Mouse (Mus musculus): ENCODE measurements around the gene Gm17364. TPM values are rescaled to one million over a fixed set of nuclear protein-coding genes. Genes with fewer than 3 reads are reported as not detected.

Gm17364 gene
- polyA plus RNA-seq (2012; rRNA removed), result not detected in 2 replicates

DNA sequence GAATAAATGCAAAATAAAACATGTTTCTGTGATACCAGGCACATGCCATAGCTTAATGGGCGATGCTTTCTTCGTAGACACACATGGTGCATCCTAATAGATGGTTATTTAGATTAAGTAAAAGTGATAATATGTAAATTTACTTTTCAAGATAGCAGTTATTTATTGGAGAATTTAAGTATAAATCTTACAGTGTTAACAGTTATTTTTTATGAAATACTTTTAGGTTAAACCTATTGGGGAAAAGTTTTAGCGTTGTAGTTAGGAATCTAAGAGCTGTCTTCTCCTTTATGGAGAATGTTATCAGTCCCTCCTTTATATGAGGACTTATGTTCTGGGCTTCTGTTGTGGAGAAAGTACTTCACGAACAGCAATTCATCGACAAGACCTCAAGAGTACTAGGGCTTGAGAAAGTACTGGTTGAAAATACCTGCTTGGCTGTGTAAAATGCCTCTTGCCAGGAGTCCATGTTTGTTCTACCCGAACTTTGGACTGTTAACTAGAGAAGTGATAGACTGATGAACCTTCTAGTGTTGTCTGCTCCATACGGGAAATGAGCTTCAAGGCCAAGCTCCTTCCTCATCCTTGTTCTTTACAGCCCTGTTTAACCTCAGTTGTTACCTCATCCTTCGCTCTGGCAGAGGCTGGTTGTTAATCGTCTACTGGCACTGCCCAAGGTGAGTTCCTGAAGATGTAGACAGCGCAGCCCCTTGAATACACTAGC is at the start of gene Gm17364:
TSS of gene Gm17364 (minus strand) at position 51 of the 724 bp plus-strand sequence.
- TF ChIP-seq POLR2A (IDR thresholded peaks at IDR 0.05; ENCODE audit: control insufficient read depth, extremely low read depth, insufficient read depth, low read length, poor library complexity) (no peak), CTCF (IDR thresholded peaks at IDR 0.05; ENCODE audit: borderline replicate concordance, control insufficient read depth, extremely low read depth, insufficient read depth, low read length, poor library complexity) (no peak)
- Histone ChIP-seq H3K4me3 (ENCODE audit: control insufficient read depth, insufficient read depth, low read length) (no peak within 1 kb of the TSS), H3K27ac (ENCODE audit: control insufficient read depth, insufficient read depth, low read length) (no peak within 1 kb of the TSS), H3K4me1 (replicated peaks; ENCODE audit: control insufficient read depth, insufficient read depth, low read length) (no peaks in the 10 kb centered on the region), H3K27me3 (ENCODE audit: control insufficient read depth, insufficient read depth, low read length) (no peaks in the 10 kb centered on the region), H3K36me3 (ENCODE audit: control insufficient read depth, insufficient read depth, low read length) (0 out of 2 replicates have a peak, but pooled peaks cover 5% of the 10 kb centered on the region)
- 97% methylated on average over 10 of the region's 10 CpGs for WGBS
- DNase-seq, result no peak

DNA sequence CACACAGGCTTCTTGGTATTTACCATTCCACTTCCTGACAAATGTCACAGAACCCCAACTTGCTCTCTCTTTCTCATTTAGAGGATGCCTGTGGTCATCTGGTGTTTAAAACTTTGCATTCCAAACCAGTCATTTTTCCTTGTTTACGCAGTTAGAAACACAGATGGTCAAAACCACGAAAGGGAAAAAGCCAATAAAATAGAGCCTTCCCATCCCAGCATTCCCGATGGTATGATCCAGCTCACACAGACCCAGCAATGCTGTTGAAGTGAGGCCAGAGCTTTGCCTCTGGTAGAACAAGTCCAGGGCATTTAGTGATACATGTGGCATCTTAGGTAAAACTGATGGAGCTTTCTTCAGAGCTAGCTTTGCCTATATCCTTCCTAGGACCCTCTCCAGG is 47.7 kb upstream of the Gm17364 start:
- H3K27ac ChIP-seq (ENCODE audit: control insufficient read depth, insufficient read depth, low read length), result no peak overlapping the region
- peaks cover 17% of the 10 kb centered on the region for H3K36me3 ChIP-seq (ENCODE audit: control insufficient read depth, insufficient read depth, low read length)
- 88% methylated on average over 3 of the region's 3 CpGs for whole genome bisulfite sequencing
- DNase-seq, result no peak
- no peak overlapping the region for H3K4me3 ChIP-seq (ENCODE audit: control insufficient read depth, insufficient read depth, low read length)
- no peaks in the 10 kb centered on the region for H3K27me3 ChIP-seq (ENCODE audit: control insufficient read depth, insufficient read depth, low read length)
- no peaks in the 10 kb centered on the region for H3K4me1 ChIP-seq (replicated peaks; ENCODE audit: control insufficient read depth, insufficient read depth, low read length)
- TF ChIP-seq CTCF (IDR thresholded peaks at IDR 0.05; ENCODE audit: borderline replicate concordance, control insufficient read depth, extremely low read depth, insufficient read depth, low read length, poor library complexity), result no peak
- no peak for TF ChIP-seq POLR2A (IDR thresholded peaks at IDR 0.05; ENCODE audit: control insufficient read depth, extremely low read depth, insufficient read depth, low read length, poor library complexity)

DNA sequence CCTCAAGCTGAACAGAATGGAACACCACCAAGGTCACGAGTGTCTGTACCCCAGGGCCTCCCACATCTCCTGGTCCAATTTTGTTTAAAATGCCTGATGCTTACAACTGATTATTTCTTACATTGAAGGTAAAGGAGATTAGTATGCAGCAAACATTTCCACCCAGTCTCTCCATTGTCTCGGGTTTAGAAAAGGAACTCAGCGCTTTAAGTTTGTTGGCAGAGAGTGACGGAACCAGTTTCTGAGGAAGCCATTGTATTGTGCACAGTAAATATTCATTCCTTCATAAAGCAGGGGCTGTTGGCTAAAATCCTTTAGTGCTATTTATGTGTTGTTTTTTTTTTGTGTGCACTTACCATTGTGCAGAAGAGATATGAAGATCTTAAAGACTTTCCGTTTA is 47.0 kb upstream of the Gm17364 start:
- Histone ChIP-seq H3K4me1 (replicated peaks; ENCODE audit: control insufficient read depth, insufficient read depth, low read length) (no peaks in the 10 kb centered on the region), H3K36me3 (ENCODE audit: control insufficient read depth, insufficient read depth, low read length) (peaks cover 23% of the 10 kb centered on the region), H3K27ac (ENCODE audit: control insufficient read depth, insufficient read depth, low read length) (no peak overlapping the region), H3K27me3 (ENCODE audit: control insufficient read depth, insufficient read depth, low read length) (no peaks in the 10 kb centered on the region), H3K4me3 (ENCODE audit: control insufficient read depth, insufficient read depth, low read length) (no peak overlapping the region)
- no peak for TF ChIP-seq CTCF (IDR thresholded peaks at IDR 0.05; ENCODE audit: borderline replicate concordance, control insufficient read depth, extremely low read depth, insufficient read depth, low read length, poor library complexity)
- no peak for TF ChIP-seq POLR2A (IDR thresholded peaks at IDR 0.05; ENCODE audit: control insufficient read depth, extremely low read depth, insufficient read depth, low read length, poor library complexity)
- no peak for DNase-seq
- 95% methylated on average over 5 of the region's 5 CpGs for WGBS

DNA sequence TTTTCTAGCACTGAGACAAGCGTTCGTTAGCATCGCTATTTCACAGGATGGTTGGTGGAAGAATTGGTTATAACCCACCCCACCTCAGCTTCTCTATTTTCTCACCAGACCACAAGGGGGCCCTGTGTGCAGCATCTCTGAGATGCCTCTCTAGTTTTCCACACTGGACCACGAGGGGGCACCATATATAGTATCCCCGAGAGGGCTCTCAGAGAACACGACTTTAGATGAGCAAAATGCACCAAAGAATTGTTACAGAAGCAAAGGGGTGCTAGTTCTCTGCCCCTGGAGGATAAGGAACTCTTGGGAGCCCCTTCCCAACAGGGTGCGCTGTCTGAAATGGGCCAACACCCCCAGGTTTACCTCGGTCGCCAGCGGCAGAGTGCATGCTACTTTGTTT is 28.9 kb upstream of the Gm17364 start:
- no peaks in the 10 kb centered on the region for H3K36me3 ChIP-seq (ENCODE audit: control insufficient read depth, insufficient read depth, low read length)
- TF ChIP-seq POLR2A (IDR thresholded peaks at IDR 0.05; ENCODE audit: control insufficient read depth, extremely low read depth, insufficient read depth, low read length, poor library complexity) (no peak), CTCF (IDR thresholded peaks at IDR 0.05; ENCODE audit: borderline replicate concordance, control insufficient read depth, extremely low read depth, insufficient read depth, low read length, poor library complexity) (0 out of 2 replicates have a peak, but pooled peaks have one; percentile 35)
- whole genome bisulfite sequencing, result 62% methylated on average over 10 of the region's 10 CpGs
- H3K27me3 ChIP-seq (ENCODE audit: control insufficient read depth, insufficient read depth, low read length), result no peaks in the 10 kb centered on the region
- H3K27ac ChIP-seq (ENCODE audit: control insufficient read depth, insufficient read depth, low read length), result no peak overlapping the region
- no peak overlapping the region for H3K4me3 ChIP-seq (ENCODE audit: control insufficient read depth, insufficient read depth, low read length)
- DNase-seq, result peak; percentile 88
- no peaks in the 10 kb centered on the region for H3K4me1 ChIP-seq (replicated peaks; ENCODE audit: control insufficient read depth, insufficient read depth, low read length)

DNA sequence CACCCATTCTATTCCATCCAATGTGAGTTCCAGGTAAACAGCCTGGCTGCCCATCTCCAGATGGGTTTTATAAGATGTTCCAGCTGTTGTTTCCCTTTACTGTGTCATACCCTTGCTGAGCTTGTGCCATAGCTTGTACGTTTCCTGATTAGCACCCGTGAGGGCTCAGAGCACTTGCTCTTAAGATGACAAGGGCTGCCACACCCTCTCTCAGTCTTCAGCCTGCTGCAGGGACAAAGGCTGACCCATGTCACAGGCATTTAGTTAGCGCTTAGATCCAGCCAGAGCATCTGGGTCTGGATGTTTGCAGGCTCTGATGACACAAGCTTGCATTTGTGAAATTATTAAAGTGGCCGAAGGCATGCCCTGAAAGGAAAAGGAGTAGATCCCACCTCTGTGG is 26.3 kb upstream of the Gm17364 start:
- Histone ChIP-seq H3K4me3 (ENCODE audit: control insufficient read depth, insufficient read depth, low read length) (no peak overlapping the region), H3K27ac (ENCODE audit: control insufficient read depth, insufficient read depth, low read length) (no peak overlapping the region), H3K4me1 (replicated peaks; ENCODE audit: control insufficient read depth, insufficient read depth, low read length) (no peaks in the 10 kb centered on the region), H3K27me3 (ENCODE audit: control insufficient read depth, insufficient read depth, low read length) (no peaks in the 10 kb centered on the region), H3K36me3 (ENCODE audit: control insufficient read depth, insufficient read depth, low read length) (no peaks in the 10 kb centered on the region)
- WGBS, result 71% methylated on average over 4 of the region's 4 CpGs
- TF ChIP-seq POLR2A (IDR thresholded peaks at IDR 0.05; ENCODE audit: control insufficient read depth, extremely low read depth, insufficient read depth, low read length, poor library complexity) (no peak), CTCF (IDR thresholded peaks at IDR 0.05; ENCODE audit: borderline replicate concordance, control insufficient read depth, extremely low read depth, insufficient read depth, low read length, poor library complexity) (no peak)
- no peak for DNase-seq

DNA sequence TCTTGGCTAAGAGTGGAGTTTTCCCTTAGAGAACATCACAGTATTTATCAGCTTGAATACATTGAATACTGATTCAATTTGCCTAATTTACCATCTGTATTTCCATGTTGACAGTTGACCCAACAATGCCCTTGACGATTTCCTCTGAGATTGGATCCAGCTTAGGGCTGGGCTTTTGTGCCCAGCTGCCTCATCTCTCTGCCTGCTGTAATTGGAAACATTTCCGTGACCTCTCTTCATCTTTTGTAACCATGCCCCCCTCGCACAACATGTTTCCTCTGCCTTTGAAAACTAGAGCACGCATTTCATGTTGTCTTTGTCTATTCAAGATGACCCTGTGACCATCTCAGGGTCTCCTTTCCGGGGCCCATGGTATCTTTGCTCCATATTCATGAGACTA is 25.2 kb upstream of the Gm17364 start:
- 90% methylated on average over 5 of the region's 5 CpGs for WGBS
- Histone ChIP-seq H3K4me3 (ENCODE audit: control insufficient read depth, insufficient read depth, low read length) (no peak overlapping the region), H3K36me3 (ENCODE audit: control insufficient read depth, insufficient read depth, low read length) (no peaks in the 10 kb centered on the region), H3K27ac (ENCODE audit: control insufficient read depth, insufficient read depth, low read length) (no peak overlapping the region), H3K4me1 (replicated peaks; ENCODE audit: control insufficient read depth, insufficient read depth, low read length) (no peaks in the 10 kb centered on the region), H3K27me3 (ENCODE audit: control insufficient read depth, insufficient read depth, low read length) (no peaks in the 10 kb centered on the region)
- no peak for DNase-seq
- TF ChIP-seq POLR2A (IDR thresholded peaks at IDR 0.05; ENCODE audit: control insufficient read depth, extremely low read depth, insufficient read depth, low read length, poor library complexity), result no peak
- no peak for TF ChIP-seq CTCF (IDR thresholded peaks at IDR 0.05; ENCODE audit: borderline replicate concordance, control insufficient read depth, extremely low read depth, insufficient read depth, low read length, poor library complexity)
